Mouse (Mus musculus) CH12.LX (cell line): ENCODE measurements around the gene Asic2. TPM values are rescaled to one million over a fixed set of nuclear protein-coding genes. Genes with fewer than 3 reads are reported as not detected.

Experiments
- DNase-seq: peaks from one replicate; pipeline ENCODE4 v3.0.0-alpha.2; 2013; ENCODE audit errors: extremely low read depth
- H3K27ac ChIP-seq: 2 replicates; pipeline ENCODE4 v1.5.1; 2012; ENCODE audit warnings: low read depth, mild to moderate bottlenecking, control low read depth, moderate library complexity; ENCODE audit not compliant: insufficient read depth
- H3K27me3 ChIP-seq: replicated peaks from 2 replicates; pipeline ENCODE3; 2012; ENCODE audit warnings: inconsistent platforms
- H3K36me3 ChIP-seq, 2 experiments: replicated peaks in 1 of 2; 2 replicates each; pipeline versions ENCODE3 to v1.6.1; 2012; ENCODE audit warnings: inconsistent platforms in 1 of 2, low read length in 1 of 2, mild to moderate bottlenecking in 1 of 2, mixed read lengths in 1 of 2, moderate library complexity in 1 of 2; ENCODE audit not compliant: control insufficient read depth in 1 of 2, insufficient read depth in 1 of 2
- H3K4me1 ChIP-seq, 2 experiments: 2 replicates each; pipeline ENCODE4 v1.6.1; 2012; ENCODE audit warnings: inconsistent platforms in 1 of 2, moderate library complexity in 1 of 2; ENCODE audit not compliant: insufficient read depth in 2 of 2, control insufficient read depth in 1 of 2
- H3K4me2 ChIP-seq: 2 replicates; pipeline ENCODE4 v1.6.1; 2012; ENCODE audit warnings: low read depth, mild to moderate bottlenecking, control low read depth; ENCODE audit not compliant: poor library complexity, insufficient read depth, severe bottlenecking
- H3K4me3 ChIP-seq, 3 experiments: fragments of 150-350 bp in 1 of 3; sonication (generic) in 1 of 3; replicated peaks in 1 of 3; 2 replicates each; pipeline versions ENCODE3 to v1.5.1; 2011 to 2012; ENCODE audit warnings: low read depth in 2 of 3, low read length in 2 of 3, mild to moderate bottlenecking in 2 of 3, moderate library complexity in 2 of 3, control low read depth in 1 of 3, improper control_type of control experiment in 1 of 3, inconsistent platforms in 1 of 3, mixed read lengths in 1 of 3; ENCODE audit not compliant: poor library complexity in 1 of 3
- H3K79me2 ChIP-seq: replicated peaks from 2 replicates; pipeline ENCODE4 v1.6.1; 2012; ENCODE audit warnings: mild to moderate bottlenecking, moderate library complexity; ENCODE audit not compliant: control insufficient read depth, poor library complexity, insufficient read depth, severe bottlenecking; ENCODE audit errors: extremely low read depth
- H3K9ac ChIP-seq: 2 replicates; pipeline ENCODE4 v1.6.1; 2012; ENCODE audit warnings: low read depth, mild to moderate bottlenecking, control low read depth, moderate library complexity; ENCODE audit not compliant: insufficient read depth
- H3K9me3 ChIP-seq: replicated peaks from 2 replicates; pipeline ENCODE3; 2012; ENCODE audit warnings: low read length, inconsistent platforms, mixed read lengths
- BHLHE40 ChIP-seq: IDR thresholded peaks from 2 replicates; pipeline ENCODE4 v1.6.1; 2011; ENCODE audit warnings: mild to moderate bottlenecking, low read depth, low read length, improper control_type of control experiment
- CHD1 ChIP-seq: IDR thresholded peaks from 2 replicates; pipeline ENCODE4 v1.6.1; 2012; ENCODE audit warnings: low read depth, low read length, improper control_type of control experiment, inconsistent platforms
- ELF1 ChIP-seq: IDR thresholded peaks from 2 replicates; pipeline ENCODE4 v1.6.1; 2014; ENCODE audit warnings: low read depth, mild to moderate bottlenecking, inconsistent platforms, low read length, improper control_type of control experiment
- ETS1 ChIP-seq: conservative IDR thresholded peaks from 2 replicates; pipeline ENCODE4 v1.6.1; 2012; ENCODE audit warnings: low read depth, mild to moderate bottlenecking, inconsistent platforms, low read length, improper control_type of control experiment, moderate library complexity
- GABPA ChIP-seq: IDR thresholded peaks from 2 replicates; pipeline ENCODE4 v1.6.1; 2012; ENCODE audit warnings: low read depth, low read length, improper control_type of control experiment, inconsistent platforms; ENCODE audit not compliant: insufficient replicate concordance
- HCFC1 ChIP-seq: IDR thresholded peaks from 2 replicates; pipeline ENCODE4 v1.6.1; 2012; ENCODE audit warnings: low read depth, mild to moderate bottlenecking, inconsistent platforms, low read length, improper control_type of control experiment
- IRF4 ChIP-seq: IDR thresholded peaks from 2 replicates; pipeline ENCODE4 v1.6.1; 2014; ENCODE audit warnings: low read depth, mild to moderate bottlenecking, inconsistent platforms, low read length, improper control_type of control experiment
- JUN ChIP-seq: IDR thresholded peaks from 2 replicates; pipeline ENCODE4 v1.6.1; 2011; ENCODE audit warnings: low read depth, mild to moderate bottlenecking, low read length, improper control_type of control experiment, moderate library complexity; ENCODE audit not compliant: insufficient read depth
- KAT2A ChIP-seq: IDR thresholded peaks from 2 replicates; pipeline ENCODE4 v1.6.1; 2012; ENCODE audit warnings: low read length, improper control_type of control experiment, inconsistent platforms; ENCODE audit not compliant: insufficient replicate concordance
- MAFK ChIP-seq: IDR thresholded peaks from 2 replicates; pipeline ENCODE4 v1.6.1; 2011; ENCODE audit warnings: low read length, improper control_type of control experiment; ENCODE audit not compliant: insufficient replicate concordance
- MAX ChIP-seq: IDR thresholded peaks from 2 replicates; pipeline ENCODE4 v1.6.1; 2011; ENCODE audit warnings: low read length, improper control_type of control experiment
- MAZ ChIP-seq: IDR thresholded peaks from 2 replicates; pipeline ENCODE4 v1.6.1; 2012; ENCODE audit warnings: low read depth, mild to moderate bottlenecking, inconsistent platforms, low read length, improper control_type of control experiment, moderate library complexity
- MXI1 ChIP-seq: IDR thresholded peaks from 2 replicates; pipeline ENCODE4 v1.6.1; 2011; ENCODE audit warnings: mild to moderate bottlenecking, low read depth, low read length, improper control_type of control experiment
- NELFE ChIP-seq: IDR thresholded peaks from 2 replicates; pipeline ENCODE4 v1.6.1; 2011; ENCODE audit warnings: low read depth, low read length, improper control_type of control experiment
- PAX5 ChIP-seq: IDR thresholded peaks from 2 replicates; pipeline ENCODE4 v1.6.1; 2012; ENCODE audit warnings: low read length, inconsistent platforms, mixed read lengths
- POLR2A ChIP-seq: IDR thresholded peaks from 2 replicates; pipeline ENCODE4 v1.6.1; 2011; ENCODE audit warnings: low read depth, mild to moderate bottlenecking, improper control_type of control experiment, low read length
- RAD21 ChIP-seq: IDR thresholded peaks from 2 replicates; pipeline ENCODE4 v1.6.1; 2011; ENCODE audit warnings: low read depth, mild to moderate bottlenecking, low read length, improper control_type of control experiment, moderate library complexity
- SIN3A ChIP-seq: IDR thresholded peaks from 2 replicates; pipeline ENCODE4 v1.6.1; 2012; ENCODE audit warnings: low read length, improper control_type of control experiment, inconsistent platforms
- TBP ChIP-seq: conservative IDR thresholded peaks from 2 replicates; pipeline ENCODE4 v1.6.1; 2011; ENCODE audit warnings: low read depth, low read length, improper control_type of control experiment
- USF1 ChIP-seq: IDR thresholded peaks from 2 replicates; pipeline ENCODE4 v1.6.1; 2014; ENCODE audit warnings: low read depth, mild to moderate bottlenecking, inconsistent platforms, low read length, improper control_type of control experiment
- USF2 ChIP-seq: conservative IDR thresholded peaks from 2 replicates; pipeline ENCODE4 v1.6.1; 2011; ENCODE audit warnings: low read depth, low read length, improper control_type of control experiment
- ZC3H11A ChIP-seq: IDR thresholded peaks from 2 replicates; pipeline ENCODE4 v1.6.1; 2012; ENCODE audit warnings: low read depth, mild to moderate bottlenecking, inconsistent platforms, low read length, improper control_type of control experiment
- ZKSCAN1 ChIP-seq: IDR thresholded peaks from 2 replicates; pipeline ENCODE4 v1.6.1; 2012; ENCODE audit warnings: low read depth, inconsistent platforms, low read length, improper control_type of control experiment, borderline replicate concordance
- ZMIZ1 ChIP-seq: IDR thresholded peaks from 2 replicates; pipeline ENCODE4 v1.6.1; 2012; ENCODE audit warnings: low read depth, mild to moderate bottlenecking, inconsistent platforms, low read length, improper control_type of control experiment
- ZNF384 ChIP-seq: IDR thresholded peaks from 2 replicates; pipeline ENCODE4 v1.6.1; 2012; ENCODE audit warnings: low read depth, low read length, improper control_type of control experiment, inconsistent platforms
- dilution Hi-C: fragments of 300-500 bp; cut with MboI; formaldehyde crosslinking; loops from 2 replicates; pipeline ENCODE4 v1.14.3; 2020; ENCODE audit warnings: low sequenced_read_pairs; ENCODE audit not compliant: extremely low pct_unique_long_range_greater_than_20kb, extremely low pct_ligation_motif_present
- in situ Hi-C: fragments of 300-500 bp; cut with MboI; formaldehyde crosslinking; loops from 3 replicates; pipeline ENCODE4 v1.14.3; 2019; ENCODE audit warnings: low sequenced_read_pairs, low pct_ligation_motif_present, low pct_unique_long_range_greater_than_20kb, mixed read lengths
- polyA plus RNA-seq: library from polyadenylated mRNA; unstranded; fragments of >175 nt; gene quantifications from 2 replicates; pipeline ENCODE4 v1.2.1, GENCODE M21; 2012; ENCODE audit warnings: low read depth; ENCODE audit not compliant: insufficient read length
- total RNA-seq, 2 experiments: library from RNA; depleted of rRNA; stranded (reverse); fragments of 300-350 nt in 1 of 2; fragments of >200 nt in 1 of 2; gene quantifications; 2 replicates each; pipeline ENCODE4 v1.2.3; 2012 to 2014

Asic2 gene
- total and polyA plus RNA-seq, 3 experiments = not detected

DNA sequence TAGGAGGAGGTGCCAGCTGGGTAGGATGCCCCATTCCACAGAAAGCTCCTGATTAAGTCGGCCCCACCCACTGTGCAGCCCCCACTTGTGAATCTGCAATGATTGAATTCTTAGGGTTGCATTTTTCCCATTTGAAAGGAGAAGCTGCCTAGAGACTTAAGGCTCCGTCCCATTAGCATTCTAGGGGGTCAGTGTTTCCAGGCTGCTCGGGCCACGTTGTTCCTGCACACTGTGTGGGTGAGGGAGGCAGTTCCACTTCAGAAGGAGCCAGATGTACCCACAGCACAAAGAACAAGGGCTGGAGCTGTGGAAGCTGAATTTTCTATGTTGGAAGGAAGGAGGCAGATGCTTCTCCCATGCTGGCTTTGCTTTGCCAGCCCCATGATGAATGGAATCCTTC lies 833.1 kb downstream of the Asic2 start:
- H3K4me3 ChIP-seq = no peak overlapping the region
- in situ Hi-C loops = no loop called here
- no peaks in the 10 kb centered on the region for H3K36me3 ChIP-seq
- H3K27ac ChIP-seq = no peak overlapping the region
- peaks cover 67% of the 10 kb centered on the region for H3K27me3 ChIP-seq
- TF ChIP-seq BHLHE40 (no peak), MAZ (no peak), MAX (no peak), HCFC1 (no peak), ZKSCAN1 (no peak), IRF4 (no peak), MAFK (no peak), ETS1 (no peak), USF2 (no peak), ZMIZ1 (no peak), ZNF384 (no peak), SIN3A (no peak), PAX5 (no peak), CHD1 (no peak), GABPA (no peak), KAT2A (no peak), MXI1 (no peak)
- H3K9me3 ChIP-seq = no peaks in the 10 kb centered on the region
- H3K9ac ChIP-seq = no peak overlapping the region
- no peak overlapping the region for H3K4me2 ChIP-seq
- no peak for DNase-seq
- dilution Hi-C loops = no loop called here
- no peaks in the 10 kb centered on the region for H3K79me2 ChIP-seq
- H3K4me1 ChIP-seq = no peaks in the 10 kb centered on the region

GRCm38 (mm10) chr11:81133950-81134349 lies 834.3 kb downstream of the Asic2 start:
- dilution Hi-C loops (no loop called here), in situ Hi-C loops (no loop called here)
- no peaks in the 10 kb centered on the region for H3K79me2 ChIP-seq
- TF ChIP-seq TBP (no peak), USF2 (no peak), RAD21 (no peak), ZC3H11A (no peak), JUN (no peak), NELFE (no peak), ELF1 (no peak), USF1 (no peak), POLR2A (no peak)
- DNase-seq = no peak
- no peak overlapping the region for H3K27ac ChIP-seq
- H3K9ac ChIP-seq = no peak overlapping the region
- no peak overlapping the region for H3K4me3 ChIP-seq
- no peaks in the 10 kb centered on the region for H3K9me3 ChIP-seq
- H3K4me2 ChIP-seq = no peak overlapping the region
- H3K4me1 ChIP-seq = no peaks in the 10 kb centered on the region
- no peaks in the 10 kb centered on the region for H3K36me3 ChIP-seq
- H3K27me3 ChIP-seq = peaks cover 78% of the 10 kb centered on the region
